In genomic region chr2:150687871-150688540, GRCm38 (mm10) we compare ENCODE assay signal across 10 mouse cellular contexts. TPM values are rescaled to one million over a fixed set of nuclear protein-coding genes. Genes with fewer than 3 reads are reported as not detected.
DNase-seq lines count a peak whose midpoint lies in the region; ATAC-seq lines count a peak whose summit lies in the region.
"Had no signal": no experiment of that assay in that cellular context is flagged by ENCODE, and none has a peak within 500 bp of the region (broad histone marks: within the 10 kb centered on the region; RNA-seq: fewer than 3 reads in every experiment).

No protein-coding gene starts in this region.

- peak; percentile 80 for DNase-seq in heart, adult 11 months
- DNase-seq in heart, adult 8-10 months (ENCODE audit: low spot score) = no peak
- DNase-seq in ZHBTc4 (ENCODE audit: low read depth, low spot score) = peak; percentile 62
- DNase-seq in hindbrain, embryonic 14.5 days (ENCODE audit: low spot score) = no peak
- no peak for DNase-seq in midbrain, embryonic 14.5 days
- DNase-seq in cerebellum, postnatal 14 days = no peak
- no peak for DNase-seq in layer of hippocampus, postnatal 14 days (ENCODE audit: low spot score in 2 of 2)

- 4% methylated on average over 23 of the region's 23 CpGs for WGBS in hindbrain, embryonic 14.5 days
- 2% methylated on average over 23 of the region's 23 CpGs for WGBS in midbrain, embryonic 14.5 days

- H3K4me1 ChIP-seq in hindbrain, embryonic 14.5 days (replicated peaks; ENCODE audit: control insufficient read depth, insufficient read depth, low read length) = peaks cover 15% of the 10 kb centered on the region
- 0 out of 2 replicates have a peak, but pooled peaks cover 11% of the 10 kb centered on the region for H3K4me1 ChIP-seq in midbrain, embryonic 14.5 days (ENCODE audit: control insufficient read depth, insufficient read depth, low read length)

- H3K36me3 ChIP-seq in hindbrain, embryonic 14.5 days (replicated peaks; ENCODE audit: control insufficient read depth, insufficient read depth) = no peaks in the 10 kb centered on the region
- H3K36me3 ChIP-seq in midbrain, embryonic 14.5 days (ENCODE audit: control insufficient read depth, insufficient read depth, low read length) = no peaks in the 10 kb centered on the region

- H3K27ac ChIP-seq in hindbrain, embryonic 14.5 days = no peak overlapping the region
- no peak overlapping the region for H3K27ac ChIP-seq in midbrain, embryonic 14.5 days (replicated peaks; ENCODE audit: low read depth, low read length)

- H3K9ac ChIP-seq in hindbrain, embryonic 14.5 days = peak overlapping the region; percentile 43
- peak overlapping the region; percentile 38 for H3K9ac ChIP-seq in midbrain, embryonic 14.5 days (replicated peaks; ENCODE audit: low read length)

- ATAC-seq in hindbrain, embryonic 14.5 days (ENCODE audit: low FRiP score) = no peak; the same call in 1 of the 2 replicates
- 0 out of 2 replicates have a peak, but pooled peaks have one; percentile 7 for ATAC-seq in midbrain, embryonic 14.5 days (ENCODE audit: low FRiP score, low TSS enrichment)
- no peak for ATAC-seq in monocyte, adult 5-6 weeks (replicated peaks; ENCODE audit: insufficient number of reproducible peaks, low FRiP score, low TSS enrichment, poor library complexity, severe bottlenecking)

- H3K9me3 ChIP-seq in hindbrain, embryonic 14.5 days (ENCODE audit: control insufficient read depth, low read length) = no peaks in the 10 kb centered on the region
- H3K9me3 ChIP-seq in midbrain, embryonic 14.5 days (ENCODE audit: control insufficient read depth, low read length) = no peaks in the 10 kb centered on the region

- H3K4me2 ChIP-seq in hindbrain, embryonic 14.5 days (replicated peaks) = peak overlapping the region; percentile 64
- H3K4me2 ChIP-seq in midbrain, embryonic 14.5 days (ENCODE audit: low read length) = peak overlapping the region; percentile 66

- H3K4me3 ChIP-seq in hindbrain, embryonic 14.5 days (replicated peaks; ENCODE audit: low read length) = peak overlapping the region; percentile 39
- H3K4me3 ChIP-seq in midbrain, embryonic 14.5 days (replicated peaks; ENCODE audit: low read depth, low read length) = peak overlapping the region; percentile 35

- peaks cover 83% of the 10 kb centered on the region for H3K27me3 ChIP-seq in hindbrain, embryonic 14.5 days (ENCODE audit: control insufficient read depth, insufficient read depth, low read length)
- peaks cover 51% of the 10 kb centered on the region for H3K27me3 ChIP-seq in midbrain, embryonic 14.5 days (ENCODE audit: control insufficient read depth, insufficient read depth, low read length)

RNA-seq across cellular contexts. Expression of gene Vsx1, which starts 1.2 kb away (rescaled TPM):
- under 1 TPM; 0.09 to 0.13 (median 0.12) TPM for total RNA-seq in heart, adult 8-10 months (2022)
- 0.05 TPM in 2 replicates for polyA plus RNA-seq in hindbrain, embryonic 14.5 days (2014; fragmentation: Nextera tagmentation; extraction: Ambion mirVana)
- polyA plus RNA-seq in midbrain, embryonic 14.5 days (2014; fragmentation: Nextera tagmentation; extraction: Ambion mirVana) = not detected in 2 replicates
- not detected in 3 replicates for total RNA-seq in monocyte, adult 5-6 weeks (2017)
- total RNA-seq in layer of hippocampus, postnatal 14 days (2021) = under 1 TPM; 0.09 to 0.10 TPM
- total RNA-seq: megakaryocyte progenitor cell, adult 5-6 weeks had no signal
- polyA plus RNA-seq: testis, adult 2 months had no signal

RNA-seq across cellular contexts. Expression of gene Acss1, which starts 19.7 kb away (rescaled TPM):
- 100 to 1,000 TPM; 259 to 343 (median 275) TPM for total RNA-seq in heart, adult 8-10 months (2022)
- 14.8 and 18.2 TPM in 2 replicates for polyA plus RNA-seq in hindbrain, embryonic 14.5 days (2014; fragmentation: Nextera tagmentation; extraction: Ambion mirVana)
- polyA plus RNA-seq in midbrain, embryonic 14.5 days (2014; fragmentation: Nextera tagmentation; extraction: Ambion mirVana) = 15.2 and 19.9 TPM in 2 replicates
- 69.1 to 92.7 TPM (median 70.9 TPM) in 3 replicates for total RNA-seq in monocyte, adult 5-6 weeks (2017)
- 10 to 100 TPM; 20.5 to 21.0 TPM for total RNA-seq in layer of hippocampus, postnatal 14 days (2021)

Comparison
In these comparisons a context has a peak if more than half of its experiments do, and no peak if none do; other contexts are left out.
1. DNase-seq: peak in heart, adult 11 months (single experiment) and ZHBTc4 (single experiment); none in heart, adult 8-10 months (single experiment), hindbrain, embryonic 14.5 days (single experiment), midbrain, embryonic 14.5 days (single experiment), cerebellum, postnatal 14 days (0 of 2) and layer of hippocampus, postnatal 14 days (0 of 2).